Mouse (Mus musculus): ENCODE measurements around the gene Kcne1. TPM values are rescaled to one million over a fixed set of nuclear protein-coding genes. Genes with fewer than 3 reads are reported as not detected.

Kcne1 gene
- polyA plus RNA-seq, 1 experiment from 2014 or later: 0.23 TPM

DNA sequence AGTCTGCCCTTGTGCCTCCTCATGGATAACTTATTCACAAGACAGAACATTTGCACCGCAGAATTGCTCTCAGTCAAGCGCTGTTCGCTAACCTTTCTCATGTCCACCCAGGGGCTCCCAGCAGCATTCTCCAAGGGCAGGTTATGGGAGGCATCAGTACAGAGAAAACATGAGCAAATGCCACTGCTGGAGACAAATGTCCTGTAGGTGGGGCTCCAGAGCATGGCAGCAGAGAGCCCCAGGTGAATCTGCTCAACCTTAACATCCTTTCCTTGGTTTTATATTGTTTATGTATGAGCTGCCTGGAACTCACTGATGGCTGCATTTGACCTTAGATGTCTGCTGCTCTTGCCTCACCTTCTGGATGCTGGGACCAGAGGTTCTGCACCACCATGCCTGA lies 34.5 kb upstream of the Kcne1 start:
- Histone ChIP-seq H3K27ac (no peak overlapping the region), H3K4me1 (replicated peaks; ENCODE audit: control insufficient read depth, insufficient read depth, low read length) (peaks cover 8% of the 10 kb centered on the region; the same call in 1 of the 2 replicates), H3K4me3 (replicated peaks; ENCODE audit: low read length) (no peak overlapping the region), H3K4me2 (replicated peaks) (no peak overlapping the region), H3K9me3 (ENCODE audit: control insufficient read depth, low read length) (no peaks in the 10 kb centered on the region), H3K36me3 (replicated peaks; ENCODE audit: control insufficient read depth, insufficient read depth) (peaks cover 51% of the 10 kb centered on the region), H3K27me3 (ENCODE audit: control insufficient read depth, insufficient read depth, low read length) (no peaks in the 10 kb centered on the region), H3K9ac (no peak overlapping the region)
- ATAC-seq (ENCODE audit: low FRiP score) (no peak), DNase-seq (ENCODE audit: low spot score) (no peak)
- WGBS: 98% methylated on average over 3 of the region's 3 CpGs

DNA sequence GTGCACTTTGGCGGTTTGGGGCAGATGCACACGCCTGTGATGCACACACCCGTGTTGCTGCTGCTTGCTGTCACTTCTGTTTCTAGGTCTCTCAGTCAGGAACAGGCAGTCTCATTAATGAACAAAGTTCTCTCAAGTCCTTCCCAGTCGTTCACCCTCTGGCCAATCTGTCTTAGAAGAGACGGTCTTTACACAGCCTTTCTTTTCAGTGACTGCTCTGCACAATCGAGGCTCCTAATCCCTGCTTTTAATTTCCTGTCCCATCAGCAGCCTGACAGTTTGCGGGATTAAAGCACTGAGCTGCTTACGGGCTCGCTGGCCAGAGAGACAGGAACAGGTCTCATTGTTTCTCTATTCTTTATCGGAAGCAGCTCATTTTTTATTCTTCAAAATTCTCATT lies 28.4 kb upstream of the Kcne1 start:
- Histone ChIP-seq H3K27ac (no peak overlapping the region), H3K4me1 (replicated peaks; ENCODE audit: control insufficient read depth, insufficient read depth, low read length) (peaks cover 2% of the 10 kb centered on the region; the same call in 1 of the 2 replicates), H3K4me2 (replicated peaks) (no peak overlapping the region), H3K9me3 (ENCODE audit: control insufficient read depth, low read length) (no peaks in the 10 kb centered on the region), H3K36me3 (replicated peaks; ENCODE audit: control insufficient read depth, insufficient read depth) (peaks cover 14% of the 10 kb centered on the region; the same call in 1 of the 2 replicates), H3K27me3 (ENCODE audit: control insufficient read depth, insufficient read depth, low read length) (no peaks in the 10 kb centered on the region), H3K4me3 (replicated peaks; ENCODE audit: low read length) (no peak overlapping the region), H3K9ac (no peak overlapping the region)
- no peak for ATAC-seq (ENCODE audit: low FRiP score)
- 59% methylated on average over 10 of the region's 10 CpGs for WGBS
- DNase-seq (ENCODE audit: low spot score): no peak

DNA sequence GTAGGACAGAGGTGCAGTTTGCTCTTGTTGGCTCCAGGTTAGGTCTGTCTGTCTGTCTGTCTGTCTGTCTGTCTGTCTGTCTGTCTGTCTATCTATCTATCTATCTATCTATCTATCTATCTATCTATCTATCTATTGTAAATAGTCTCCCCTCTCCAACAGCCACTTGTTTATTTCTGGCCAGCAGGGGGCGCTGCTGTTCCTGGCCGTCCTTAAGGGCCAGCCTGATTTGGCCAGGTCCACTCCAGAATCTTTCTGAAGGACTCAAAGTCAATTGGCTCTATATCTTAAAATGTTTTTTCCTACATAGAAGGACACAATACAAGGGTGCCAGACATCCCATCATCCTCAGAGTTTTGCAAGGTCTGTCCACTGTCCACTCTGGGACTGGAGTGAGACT lies 25.8 kb upstream of the Kcne1 start:
- 4% methylated on average over 2 of the region's 2 CpGs for WGBS
- no peak overlapping the region for H3K9ac ChIP-seq
- no peaks in the 10 kb centered on the region for H3K27me3 ChIP-seq (ENCODE audit: control insufficient read depth, insufficient read depth, low read length)
- no peak overlapping the region for H3K4me2 ChIP-seq (replicated peaks)
- peaks cover 4% of the 10 kb centered on the region; the same call in 1 of the 2 replicates for H3K4me1 ChIP-seq (replicated peaks; ENCODE audit: control insufficient read depth, insufficient read depth, low read length)
- no peaks in the 10 kb centered on the region for H3K9me3 ChIP-seq (ENCODE audit: control insufficient read depth, low read length)
- H3K36me3 ChIP-seq (replicated peaks; ENCODE audit: control insufficient read depth, insufficient read depth): no peaks in the 10 kb centered on the region
- DNase-seq (ENCODE audit: low spot score) (no peak), ATAC-seq (ENCODE audit: low FRiP score) (no peak)
- no peak overlapping the region for H3K27ac ChIP-seq
- H3K4me3 ChIP-seq (replicated peaks; ENCODE audit: low read length): no peak overlapping the region

GRCm38 (mm10) chr16:92383412-92383811 lies 24.1 kb upstream of the Kcne1 start:
- Histone ChIP-seq H3K27ac (no peak overlapping the region), H3K9ac (no peak overlapping the region), H3K4me2 (replicated peaks) (no peak overlapping the region), H3K4me3 (replicated peaks; ENCODE audit: low read length) (no peak overlapping the region), H3K27me3 (ENCODE audit: control insufficient read depth, insufficient read depth, low read length) (no peaks in the 10 kb centered on the region), H3K36me3 (replicated peaks; ENCODE audit: control insufficient read depth, insufficient read depth) (no peaks in the 10 kb centered on the region), H3K4me1 (replicated peaks; ENCODE audit: control insufficient read depth, insufficient read depth, low read length) (peaks cover 4% of the 10 kb centered on the region; the same call in 1 of the 2 replicates), H3K9me3 (ENCODE audit: control insufficient read depth, low read length) (no peaks in the 10 kb centered on the region)
- no peak for DNase-seq (ENCODE audit: low spot score)
- ATAC-seq (ENCODE audit: low FRiP score): no peak

DNA sequence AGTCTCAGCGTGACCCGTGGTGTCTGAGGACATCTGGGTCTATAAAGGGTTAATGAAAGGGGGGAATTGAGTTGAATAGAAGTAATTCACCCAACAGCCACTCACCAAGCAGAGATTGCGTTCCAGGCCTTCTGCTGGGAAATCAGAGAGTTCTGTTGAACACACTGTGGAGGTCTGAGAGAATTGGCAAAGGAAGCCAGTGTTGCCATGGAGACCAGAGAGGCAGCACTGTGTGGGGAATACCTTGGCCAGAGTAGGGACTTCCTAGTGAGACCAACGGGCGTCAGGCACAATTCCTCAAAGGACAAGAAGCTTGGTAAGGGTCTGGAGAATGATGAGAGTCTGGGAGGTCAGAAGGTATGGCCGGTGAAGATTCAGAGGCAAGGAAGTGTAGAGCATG lies 23.2 kb upstream of the Kcne1 start:
- no peaks in the 10 kb centered on the region for H3K9me3 ChIP-seq (ENCODE audit: control insufficient read depth, low read length)
- H3K27ac ChIP-seq: no peak overlapping the region
- H3K4me3 ChIP-seq (replicated peaks; ENCODE audit: low read length): no peak overlapping the region
- no peak overlapping the region for H3K9ac ChIP-seq
- peaks cover 4% of the 10 kb centered on the region; the same call in 1 of the 2 replicates for H3K4me1 ChIP-seq (replicated peaks; ENCODE audit: control insufficient read depth, insufficient read depth, low read length)
- DNase-seq (ENCODE audit: low spot score) (peak; percentile 57), ATAC-seq (ENCODE audit: low FRiP score) (no peak)
- H3K4me2 ChIP-seq (replicated peaks): no peak overlapping the region
- no peaks in the 10 kb centered on the region for H3K27me3 ChIP-seq (ENCODE audit: control insufficient read depth, insufficient read depth, low read length)
- WGBS: 32% methylated on average over 6 of the region's 6 CpGs
- H3K36me3 ChIP-seq (replicated peaks; ENCODE audit: control insufficient read depth, insufficient read depth): no peaks in the 10 kb centered on the region

GRCm38 (mm10) chr16:92381092-92381491 lies 21.8 kb upstream of the Kcne1 start:
- H3K9ac ChIP-seq: no peak overlapping the region
- 85% methylated on average over 6 of the region's 6 CpGs for WGBS
- no peak overlapping the region for H3K4me2 ChIP-seq (replicated peaks)
- H3K27ac ChIP-seq: no peak overlapping the region
- H3K9me3 ChIP-seq (ENCODE audit: control insufficient read depth, low read length): no peaks in the 10 kb centered on the region
- H3K4me1 ChIP-seq (replicated peaks; ENCODE audit: control insufficient read depth, insufficient read depth, low read length): peaks cover 4% of the 10 kb centered on the region; the same call in 1 of the 2 replicates
- H3K4me3 ChIP-seq (replicated peaks; ENCODE audit: low read length): no peak overlapping the region
- no peaks in the 10 kb centered on the region for H3K27me3 ChIP-seq (ENCODE audit: control insufficient read depth, insufficient read depth, low read length)
- ATAC-seq (ENCODE audit: low FRiP score): no peak
- DNase-seq (ENCODE audit: low spot score): no peak
- no peaks in the 10 kb centered on the region for H3K36me3 ChIP-seq (replicated peaks; ENCODE audit: control insufficient read depth, insufficient read depth)

GRCm38 (mm10) chr16:92376976-92377375 lies 17.7 kb upstream of the Kcne1 start:
- no peak overlapping the region for H3K4me2 ChIP-seq (replicated peaks)
- no peaks in the 10 kb centered on the region for H3K9me3 ChIP-seq (ENCODE audit: control insufficient read depth, low read length)
- no peaks in the 10 kb centered on the region for H3K36me3 ChIP-seq (replicated peaks; ENCODE audit: control insufficient read depth, insufficient read depth)
- no peak overlapping the region for H3K4me3 ChIP-seq (replicated peaks; ENCODE audit: low read length)
- ATAC-seq (ENCODE audit: low FRiP score) (no peak), DNase-seq (ENCODE audit: low spot score) (no peak)
- WGBS: 96% methylated on average over 6 of the region's 6 CpGs
- peaks cover 6% of the 10 kb centered on the region; the same call in 1 of the 2 replicates for H3K4me1 ChIP-seq (replicated peaks; ENCODE audit: control insufficient read depth, insufficient read depth, low read length)
- H3K9ac ChIP-seq: no peak overlapping the region
- no peak overlapping the region for H3K27ac ChIP-seq
- no peaks in the 10 kb centered on the region for H3K27me3 ChIP-seq (ENCODE audit: control insufficient read depth, insufficient read depth, low read length)

- Histone ChIP-seq H3K9me3 (ENCODE audit: control insufficient read depth, low read length) (no peaks in the 10 kb centered on the region), H3K9ac (no peak overlapping the region), H3K27ac (no peak overlapping the region), H3K27me3 (ENCODE audit: control insufficient read depth, insufficient read depth, low read length) (no peaks in the 10 kb centered on the region), H3K4me3 (replicated peaks; ENCODE audit: low read length) (no peak overlapping the region), H3K4me1 (replicated peaks; ENCODE audit: control insufficient read depth, insufficient read depth, low read length) (peaks cover 6% of the 10 kb centered on the region; the same call in 1 of the 2 replicates), H3K4me2 (replicated peaks) (no peak overlapping the region), H3K36me3 (replicated peaks; ENCODE audit: control insufficient read depth, insufficient read depth) (no peaks in the 10 kb centered on the region)
- ATAC-seq (ENCODE audit: low FRiP score) (no peak), DNase-seq (ENCODE audit: low spot score) (no peak)
- 51% methylated on average over 5 of the region's 5 CpGs for WGBS
These were observed 12.4 kb upstream of the Kcne1 start for GRCm38 (mm10) chr16:92371623-92372022.

DNA sequence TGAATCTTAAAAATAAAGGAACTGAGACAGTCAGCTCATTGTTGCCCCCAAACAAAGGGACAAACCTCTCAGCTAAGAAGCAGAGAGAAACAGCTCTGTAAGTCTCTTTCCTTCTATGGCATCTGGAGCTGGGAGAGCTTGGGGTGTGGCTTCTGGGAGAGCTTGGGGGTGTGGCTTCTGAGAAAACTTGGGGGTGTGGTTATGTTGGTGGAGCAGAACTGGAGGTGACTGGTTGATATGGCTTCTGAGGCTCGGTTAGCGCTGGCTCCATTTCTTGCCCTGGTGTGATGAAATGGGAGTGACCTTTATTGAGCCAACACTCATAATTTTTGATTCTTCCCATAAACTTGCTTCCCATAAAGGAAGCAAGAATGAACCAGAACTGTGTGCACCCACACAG lies 10.0 kb upstream of the Kcne1 start:
- H3K4me1 ChIP-seq (replicated peaks; ENCODE audit: control insufficient read depth, insufficient read depth, low read length): peaks cover 6% of the 10 kb centered on the region; the same call in 1 of the 2 replicates
- no peak overlapping the region for H3K27ac ChIP-seq
- WGBS: 62% methylated on average over 2 of the region's 2 CpGs
- H3K9me3 ChIP-seq (ENCODE audit: control insufficient read depth, low read length): no peaks in the 10 kb centered on the region
- no peaks in the 10 kb centered on the region for H3K27me3 ChIP-seq (ENCODE audit: control insufficient read depth, insufficient read depth, low read length)
- no peak overlapping the region for H3K4me3 ChIP-seq (replicated peaks; ENCODE audit: low read length)
- H3K36me3 ChIP-seq (replicated peaks; ENCODE audit: control insufficient read depth, insufficient read depth): no peaks in the 10 kb centered on the region
- no peak for ATAC-seq (ENCODE audit: low FRiP score)
- no peak overlapping the region for H3K9ac ChIP-seq
- DNase-seq (ENCODE audit: low spot score): no peak
- H3K4me2 ChIP-seq (replicated peaks): no peak overlapping the region

GRCm38 (mm10) chr16:92365477-92365876 lies 6.2 kb upstream of the Kcne1 start:
- no peak for ATAC-seq (ENCODE audit: low FRiP score)
- no peaks in the 10 kb centered on the region for H3K4me1 ChIP-seq (replicated peaks; ENCODE audit: control insufficient read depth, insufficient read depth, low read length)
- H3K4me2 ChIP-seq (replicated peaks): no peak overlapping the region
- 53% methylated on average over 7 of the region's 7 CpGs for WGBS
- no peak overlapping the region for H3K9ac ChIP-seq
- H3K4me3 ChIP-seq (replicated peaks; ENCODE audit: low read length): no peak overlapping the region
- H3K27ac ChIP-seq: no peak overlapping the region
- no peaks in the 10 kb centered on the region for H3K27me3 ChIP-seq (ENCODE audit: control insufficient read depth, insufficient read depth, low read length)
- no peak for DNase-seq (ENCODE audit: low spot score)
- H3K36me3 ChIP-seq (replicated peaks; ENCODE audit: control insufficient read depth, insufficient read depth): no peaks in the 10 kb centered on the region
- no peaks in the 10 kb centered on the region for H3K9me3 ChIP-seq (ENCODE audit: control insufficient read depth, low read length)
